Mouse (Mus musculus): ENCODE results near the gene Faim2. TPM values are rescaled to one million over a fixed set of nuclear protein-coding genes. Genes with fewer than 3 reads are reported as not detected.

The Faim2 gene
- total and polyA plus RNA-seq, 2 experiments from 2014 or later: 25.6 to 57.4 TPM

DNA sequence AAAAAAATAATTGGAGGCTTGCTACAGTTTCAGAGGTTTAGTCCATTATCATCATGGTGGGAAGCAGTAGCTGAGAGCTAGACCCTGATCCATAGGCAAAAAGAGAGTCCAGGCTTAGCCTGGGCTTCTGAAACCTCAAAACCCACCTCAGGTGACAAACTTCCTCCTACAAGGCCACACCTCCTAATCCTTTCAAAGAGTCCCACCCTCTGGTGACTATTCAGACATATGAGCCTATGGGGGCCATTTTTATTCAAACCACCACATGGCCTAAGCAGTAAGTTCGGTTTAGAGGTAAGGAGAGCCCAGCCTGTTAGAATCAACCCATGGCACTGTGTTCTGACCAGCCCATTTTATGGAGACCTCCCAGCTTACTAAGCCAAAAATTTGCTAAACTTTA, 52.2 kb downstream of the Faim2 start:
- Histone ChIP-seq H3K4me1 (ENCODE audit: insufficient read depth) (0 out of 2 replicates have a peak, but pooled peaks cover 4% of the 10 kb centered on the region), H3K27ac (ENCODE audit: low read depth, low read length) (no peak overlapping the region), H3K27me3 (ENCODE audit: insufficient read depth, low read length) (no peaks in the 10 kb centered on the region), H3K4me3 (ENCODE audit: low read depth, low read length) (no peak overlapping the region), H3K36me3 (ENCODE audit: insufficient read depth) (no peaks in the 10 kb centered on the region), H3K4me2 (ENCODE audit: low read depth) (no peak overlapping the region), H3K9me3 (ENCODE audit: low read length) (no peaks in the 10 kb centered on the region), H3K9ac (no peak overlapping the region)
- 86% methylated on average over 1 of the region's 1 CpGs for WGBS
- no peak for DNase-seq
- TF ChIP-seq CTCF (IDR thresholded peaks at IDR 0.05; ENCODE audit: low read depth): no peak
- no peak for ATAC-seq

DNA sequence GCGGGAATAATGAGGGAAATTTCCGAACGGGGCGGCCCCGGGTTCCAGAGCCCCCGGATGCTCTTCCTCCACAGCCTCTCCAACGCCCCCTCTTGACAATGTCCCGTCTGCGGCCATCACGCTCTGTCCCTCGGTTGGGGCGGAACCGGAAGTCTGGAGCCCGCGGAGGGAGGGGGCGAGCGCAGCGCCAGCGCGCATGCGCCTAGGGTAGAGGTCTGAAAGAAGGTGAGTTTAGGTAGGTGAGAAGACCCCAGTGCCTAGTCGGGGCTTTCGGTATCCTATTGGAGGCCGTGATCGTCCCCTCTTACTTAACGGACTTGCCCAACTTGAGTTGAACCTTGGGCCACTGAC, 53.4 kb downstream of the Faim2 start, which contains the start of gene Bcdin3d:
Gene Bcdin3d, minus strand, starts transcription at position 155 of the 351 bp plus-strand sequence.
- Histone ChIP-seq H3K9ac (peak within 1 kb of the TSS; percentile 87), H3K4me3 (ENCODE audit: low read depth, low read length) (peak within 1 kb of the TSS; percentile 81), H3K4me2 (ENCODE audit: low read depth) (peak within 1 kb of the TSS; percentile 62), H3K9me3 (ENCODE audit: low read length) (no peaks in the 10 kb centered on the region), H3K4me1 (ENCODE audit: insufficient read depth) (0 out of 2 replicates have a peak, but pooled peaks cover 4% of the 10 kb centered on the region), H3K27me3 (ENCODE audit: insufficient read depth, low read length) (no peaks in the 10 kb centered on the region), H3K36me3 (ENCODE audit: insufficient read depth) (peaks cover 3% of the 10 kb centered on the region; the same call in 1 of the 2 replicates), H3K27ac (ENCODE audit: low read depth, low read length) (peak within 1 kb of the TSS; percentile 79)
- ATAC-seq: peak; percentile 90
- WGBS: 2% methylated on average over 25 of the region's 26 CpGs
- peak; percentile 59 for TF ChIP-seq CTCF (IDR thresholded peaks at IDR 0.05; ENCODE audit: low read depth)
- peak; percentile 94 for DNase-seq

DNA sequence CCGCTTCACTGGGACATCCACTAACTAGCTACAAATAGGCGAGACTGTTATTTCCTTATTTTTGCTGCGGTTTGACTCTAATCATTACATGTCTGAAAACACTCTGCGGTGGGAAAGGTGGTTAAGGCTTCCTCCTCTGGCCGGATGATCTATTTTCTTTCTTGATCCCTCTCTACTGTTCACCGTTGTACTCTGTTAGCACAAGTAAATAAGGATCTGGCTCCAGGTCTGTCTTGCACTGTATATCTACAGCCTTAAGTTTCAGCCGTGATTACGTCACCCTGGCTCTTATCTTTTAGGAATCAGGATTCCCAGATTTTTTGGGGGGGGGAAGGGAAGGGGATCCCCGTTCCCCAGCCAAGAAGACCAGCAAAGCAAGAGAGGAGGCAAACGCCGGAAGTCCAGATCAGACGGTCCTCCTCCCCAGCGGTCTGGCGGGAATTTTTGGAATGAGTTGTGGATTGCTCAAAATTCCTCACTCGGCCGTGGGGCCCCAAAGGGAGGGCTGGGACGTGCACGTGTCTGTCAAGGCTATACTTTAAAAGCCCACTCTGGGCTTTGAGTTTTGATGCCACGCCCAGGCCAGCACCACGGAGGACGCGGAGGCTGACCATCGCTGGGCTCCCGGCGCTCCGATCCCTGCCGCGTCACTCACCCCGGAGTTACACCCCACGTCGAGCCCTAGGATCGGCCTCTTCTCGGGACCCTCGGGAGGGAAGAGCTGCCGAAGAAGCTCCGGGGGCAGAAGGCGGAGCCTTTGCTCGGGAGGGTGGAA, 54.0 kb downstream of the Faim2 start:
- TF ChIP-seq CTCF (IDR thresholded peaks at IDR 0.05; ENCODE audit: low read depth): no peak
- H3K4me1 ChIP-seq (ENCODE audit: insufficient read depth): 0 out of 2 replicates have a peak, but pooled peaks cover 4% of the 10 kb centered on the region
- 7% methylated on average over 38 of the region's 38 CpGs for WGBS

DNA sequence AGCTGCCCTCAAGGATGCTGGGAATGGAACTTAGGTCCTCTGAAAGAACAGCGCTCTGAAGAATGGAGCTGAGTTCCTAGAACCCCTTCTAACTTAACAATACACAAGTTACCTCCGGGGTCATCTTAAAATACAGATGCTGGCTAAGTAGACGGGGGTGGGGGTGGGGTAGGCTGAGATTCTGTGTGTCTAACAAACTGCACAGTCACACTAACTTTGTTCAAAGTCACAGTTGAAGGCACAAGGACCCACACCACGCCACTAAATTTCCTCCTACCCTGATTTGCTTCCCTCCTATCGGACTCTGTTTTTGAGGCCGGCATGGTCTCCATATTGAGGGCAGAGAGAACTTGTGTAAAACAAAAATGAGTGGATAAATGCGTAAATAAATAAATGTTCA, 55.0 kb downstream of the Faim2 start:
- H3K9me3 ChIP-seq (ENCODE audit: low read length): no peaks in the 10 kb centered on the region
- no peak overlapping the region for H3K27ac ChIP-seq (ENCODE audit: low read depth, low read length)
- no peak overlapping the region for H3K9ac ChIP-seq
- 91% methylated on average over 7 of the region's 7 CpGs for WGBS
- no peak overlapping the region for H3K4me3 ChIP-seq (ENCODE audit: low read depth, low read length)
- no peak for DNase-seq
- peaks cover 3% of the 10 kb centered on the region; the same call in 1 of the 2 replicates for H3K36me3 ChIP-seq (ENCODE audit: insufficient read depth)
- ATAC-seq: no peak
- no peaks in the 10 kb centered on the region for H3K27me3 ChIP-seq (ENCODE audit: insufficient read depth, low read length)
- H3K4me1 ChIP-seq (ENCODE audit: insufficient read depth): 0 out of 2 replicates have a peak, but pooled peaks cover 4% of the 10 kb centered on the region
- TF ChIP-seq CTCF (IDR thresholded peaks at IDR 0.05; ENCODE audit: low read depth): no peak
- H3K4me2 ChIP-seq (ENCODE audit: low read depth): no peak overlapping the region

More for the DNA sequence above, 54.0 kb downstream of the Faim2 start:
- Histone ChIP-seq H3K4me3 (ENCODE audit: low read depth, low read length) (peak overlapping the region; percentile 81), H3K27me3 (ENCODE audit: insufficient read depth, low read length) (no peaks in the 10 kb centered on the region), H3K9me3 (ENCODE audit: low read length) (no peaks in the 10 kb centered on the region), H3K9ac (peak overlapping the region; percentile 87), H3K4me2 (ENCODE audit: low read depth) (peak overlapping the region; percentile 62), H3K27ac (ENCODE audit: low read depth, low read length) (peak overlapping the region; percentile 79), H3K36me3 (ENCODE audit: insufficient read depth) (peaks cover 3% of the 10 kb centered on the region; the same call in 1 of the 2 replicates)
- DNase-seq (peak; percentile 78), ATAC-seq (peak; percentile 74)

DNA sequence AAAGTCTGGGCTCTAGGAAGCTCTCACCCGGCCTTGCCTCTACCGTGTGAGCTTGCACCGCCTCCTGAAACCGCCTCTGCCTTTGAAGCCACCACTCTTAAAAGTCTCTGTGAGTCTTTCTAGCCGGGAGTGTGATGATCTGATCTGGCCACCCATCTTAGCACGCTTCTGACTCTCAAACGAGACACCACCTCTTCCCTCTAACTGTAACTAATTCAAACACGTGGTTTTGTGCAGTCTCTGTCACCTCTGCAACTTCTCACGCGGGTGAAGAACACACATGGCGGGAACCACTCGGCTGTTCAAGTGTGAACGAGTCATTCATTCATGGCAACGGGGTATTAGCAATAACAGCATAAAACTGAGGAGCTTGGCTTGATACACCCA, 56.3 kb downstream of the Faim2 start:
- H3K9me3 ChIP-seq (ENCODE audit: low read length): no peaks in the 10 kb centered on the region
- H3K27ac ChIP-seq (ENCODE audit: low read depth, low read length): no peak overlapping the region
- H3K4me1 ChIP-seq (ENCODE audit: insufficient read depth): 0 out of 2 replicates have a peak, but pooled peaks cover 4% of the 10 kb centered on the region
- ATAC-seq: no peak
- peaks cover 3% of the 10 kb centered on the region; the same call in 1 of the 2 replicates for H3K36me3 ChIP-seq (ENCODE audit: insufficient read depth)
- TF ChIP-seq CTCF (IDR thresholded peaks at IDR 0.05; ENCODE audit: low read depth): no peak
- H3K27me3 ChIP-seq (ENCODE audit: insufficient read depth, low read length): no peaks in the 10 kb centered on the region
- H3K4me3 ChIP-seq (ENCODE audit: low read depth, low read length): no peak overlapping the region
- H3K9ac ChIP-seq: no peak overlapping the region
- DNase-seq: no peak
- H3K4me2 ChIP-seq (ENCODE audit: low read depth): no peak overlapping the region
- WGBS: 78% methylated on average over 14 of the region's 14 CpGs

DNA sequence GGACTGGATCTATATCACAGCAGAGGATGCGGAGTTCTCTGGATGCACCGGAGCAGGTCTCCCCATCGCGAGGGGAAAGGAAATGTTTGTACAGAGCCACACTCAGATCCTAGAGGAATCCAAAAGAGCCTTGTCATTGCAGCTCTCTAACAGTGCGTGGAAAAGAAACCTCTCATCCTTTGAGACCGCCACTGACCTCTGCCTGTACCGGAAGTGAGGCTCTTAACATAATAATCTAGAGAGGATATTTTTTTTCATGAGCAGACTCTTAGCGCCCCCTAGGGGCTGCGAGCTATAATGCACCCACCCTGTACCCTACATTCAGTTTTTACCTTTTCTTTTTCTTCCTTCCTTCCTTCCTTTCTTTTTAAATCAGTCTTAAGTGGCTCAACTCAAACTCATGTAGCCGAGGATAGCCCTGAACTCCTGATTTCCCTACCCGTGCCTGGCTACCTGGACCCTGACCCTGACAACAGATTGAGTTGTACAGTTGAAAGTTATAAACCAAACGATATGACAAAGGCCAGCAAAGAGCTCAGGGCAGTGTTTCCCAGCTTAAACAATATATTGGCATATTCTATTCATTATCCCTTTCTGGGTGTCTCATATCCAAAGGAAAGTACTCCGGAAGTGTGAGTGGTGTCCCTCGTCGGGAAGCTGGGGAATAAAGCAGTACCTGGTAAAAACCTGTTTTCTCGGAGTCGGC, 56.8 kb downstream of the Faim2 start:
- no peak overlapping the region for H3K4me3 ChIP-seq (ENCODE audit: low read depth, low read length)
- H3K9ac ChIP-seq: no peak overlapping the region
- TF ChIP-seq CTCF (IDR thresholded peaks at IDR 0.05; ENCODE audit: low read depth): peak; percentile 78
- H3K27ac ChIP-seq (ENCODE audit: low read depth, low read length): 0 out of 2 replicates have a peak overlapping the region, but pooled peaks have one; percentile 29
- DNase-seq (peak; percentile 74), ATAC-seq (no peak)
- H3K4me2 ChIP-seq (ENCODE audit: low read depth): 0 out of 2 replicates have a peak overlapping the region, but pooled peaks have one; percentile 21
- 60% methylated on average over 17 of the region's 17 CpGs for WGBS
- no peaks in the 10 kb centered on the region for H3K27me3 ChIP-seq (ENCODE audit: insufficient read depth, low read length)
- H3K4me1 ChIP-seq (ENCODE audit: insufficient read depth): 0 out of 2 replicates have a peak, but pooled peaks cover 4% of the 10 kb centered on the region
- H3K36me3 ChIP-seq (ENCODE audit: insufficient read depth): peaks cover 3% of the 10 kb centered on the region; the same call in 1 of the 2 replicates
- no peaks in the 10 kb centered on the region for H3K9me3 ChIP-seq (ENCODE audit: low read length)
